Mouse (Mus musculus): Measurements from ENCODE around the gene Gm14288. TPM values are rescaled to one million over a fixed set of nuclear protein-coding genes. Genes with fewer than 3 reads are reported as not detected.
"Not testable (repeated sequence)": the region's sequence is repeated elsewhere in the genome, so short reads cannot be mapped to it uniquely, and the experiment has no call there.

Gene Gm14288
- 10 to 100 TPM in 11 of 26 experiments, 1 to 10 TPM in 11, under 1 TPM in 1, not detected in 3; 0.71 to 30.9 (median 9.8) TPM for total RNA-seq (2018; cell fraction: chromatin; rRNA removed)
- total RNA-seq (2018; cell fraction: cytosol; rRNA removed), result 1 to 10 TPM; 1.3 to 8.3 (median 4.0) TPM
- total RNA-seq (2018; cell fraction: nucleus; rRNA removed), result 10 to 100 TPM in 7 of 26 experiments, 1 to 10 TPM in 14, not detected in 5; 2.4 to 16.6 (median 6.8) TPM
- polyA plus RNA-seq (2018), result 3.4 to 5.9 TPM (median 5.4 TPM) in 3 replicates

DNA sequence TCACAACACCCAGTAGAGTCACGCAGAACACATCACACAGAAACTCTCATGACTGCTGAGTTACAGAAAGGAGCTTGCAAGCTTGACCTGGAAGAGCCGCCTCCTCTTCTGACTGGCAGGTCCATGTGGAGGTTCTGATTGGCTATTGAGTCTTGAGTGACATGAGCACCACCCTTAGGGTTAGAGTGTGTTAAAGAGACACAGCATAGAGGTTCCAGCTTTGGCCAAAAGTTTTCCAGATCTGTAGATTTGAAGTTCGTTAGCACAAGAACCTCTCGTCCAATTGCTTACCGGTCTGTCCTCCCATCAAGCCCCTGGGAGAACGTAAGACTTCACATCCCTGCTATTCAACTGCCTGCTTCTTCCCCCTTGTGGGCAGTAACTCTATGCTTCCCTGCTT, at the start of gene Gm14288:
Gm14288 (minus strand) TSS at position 101 of the 400 bp plus-strand sequence.
- H3K4me3 ChIP-seq (ENCODE audit: inconsistent target); H3K36me3 ChIP-seq (ENCODE audit: inconsistent target); H3K79me2 ChIP-seq (ENCODE audit: inconsistent target); H3K27ac ChIP-seq: not testable (repeated sequence)
- no CpG with 5 or more reads among the region's 6 CpGs for WGBS (ENCODE audit: missing documents)

DNA sequence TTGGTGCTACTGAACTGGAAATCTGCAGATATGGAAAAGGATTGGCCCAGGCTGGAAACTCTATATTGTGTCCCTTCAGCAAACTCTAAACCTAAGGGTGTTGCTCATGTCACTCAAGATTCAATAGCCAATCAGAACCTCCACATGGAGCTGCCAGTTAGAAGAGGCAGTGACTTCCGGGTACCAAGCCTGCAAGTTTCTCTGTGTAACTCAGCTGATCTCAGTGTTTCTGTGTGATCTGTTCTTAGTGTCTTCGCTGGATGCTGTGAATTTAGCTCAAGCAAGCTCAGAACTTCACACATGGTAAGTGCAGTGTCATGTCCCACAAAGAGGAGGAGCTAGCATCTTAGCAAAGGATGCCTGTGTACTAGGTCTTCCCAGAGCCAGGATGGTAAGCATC, 59.7 kb downstream of the Gm14288 start, which contains the start of gene Gm2007:
Gm2007 (plus strand) TSS at position 301 of the 400 bp plus-strand sequence.
- not testable (repeated sequence) for H3K27ac ChIP-seq; H3K79me2 ChIP-seq (ENCODE audit: inconsistent target); H3K36me3 ChIP-seq (ENCODE audit: inconsistent target); H3K4me3 ChIP-seq (ENCODE audit: inconsistent target)
- no CpG with 5 or more reads among the region's 2 CpGs for whole genome bisulfite sequencing (ENCODE audit: missing documents)

Other genes with a start within 250 kb of the Gm14288 start
- gene Gm11007, start 157.1 kb downstream of the Gm14288 start, polyA plus RNA-seq (2018), result not detected in 3 replicates
- not detected in 3 replicates for gene Zfp969, start 97.4 kb downstream of the Gm14288 start, polyA plus RNA-seq (2018)
- not detected in 3 replicates for gene Gm2007, start 59.6 kb downstream of the Gm14288 start, polyA plus RNA-seq (2018)
- 4.4 to 13.2 TPM (median 9.9 TPM) in 3 replicates for gene Gm6710, start 68.1 kb upstream of the Gm14288 start, polyA plus RNA-seq (2018)
- gene Zfp966, start 130.0 kb upstream of the Gm14288 start, polyA plus RNA-seq (2018), result 5.6 to 6.9 TPM (median 6.1 TPM) in 3 replicates
- gene Gm2026, start 164.2 kb upstream of the Gm14288 start, polyA plus RNA-seq (2018), result 4.2 to 15.2 TPM (median 6.5 TPM) in 3 replicates

Data from macrophage (primary cell).